Mouse (Mus musculus): ENCODE results near the gene Olig2.

Gene Olig2

GRCm38 (mm10) chr16:91225233-91226037 lies at the start of gene Olig2:
Gene Olig2, plus strand, starts transcription at chr16:91225457.
- DNase-seq (ENCODE audit: low spot score) = no peak

GRCm38 (mm10) chr16:91175892-91176291 lies 49.4 kb upstream of the Olig2 start:
- DNase-seq (ENCODE audit: low spot score) = no peak

GRCm38 (mm10) chr16:91187046-91187445 lies 38.2 kb upstream of the Olig2 start:
- no peak for DNase-seq (ENCODE audit: low spot score)

- no peak for DNase-seq (ENCODE audit: low spot score)
Measured at GRCm38 (mm10) chr16:91187662-91188061, 37.6 kb upstream of the Olig2 start.

- no peak for DNase-seq (ENCODE audit: low spot score)
Measured at GRCm38 (mm10) chr16:91188304-91188703, 37.0 kb upstream of the Olig2 start.

- DNase-seq (ENCODE audit: low spot score) = no peak
Measured at GRCm38 (mm10) chr16:91191233-91191632, 34.0 kb upstream of the Olig2 start.

- no peak for DNase-seq (ENCODE audit: low spot score)
Measured at GRCm38 (mm10) chr16:91191663-91192237, 33.5 kb upstream of the Olig2 start.

- no peak for DNase-seq (ENCODE audit: low spot score)
Measured at GRCm38 (mm10) chr16:91192672-91193354, 32.4 kb upstream of the Olig2 start.

- DNase-seq (ENCODE audit: low spot score) = peak; percentile 64
Measured at GRCm38 (mm10) chr16:91199815-91200214, 25.4 kb upstream of the Olig2 start.

- DNase-seq (ENCODE audit: low spot score) = no peak
Measured at GRCm38 (mm10) chr16:91202989-91203388, 22.3 kb upstream of the Olig2 start.

- no peak for DNase-seq (ENCODE audit: low spot score)
Measured at GRCm38 (mm10) chr16:91206371-91206770, 18.9 kb upstream of the Olig2 start.

GRCm38 (mm10) chr16:91217077-91217476 lies 8.2 kb upstream of the Olig2 start:
- DNase-seq (ENCODE audit: low spot score) = no peak

- DNase-seq (ENCODE audit: low spot score) = no peak
Measured at GRCm38 (mm10) chr16:91217948-91218347, 7.3 kb upstream of the Olig2 start.

- no peak for DNase-seq (ENCODE audit: low spot score)
Measured at GRCm38 (mm10) chr16:91219246-91219645, 6.0 kb upstream of the Olig2 start.

GRCm38 (mm10) chr16:91222171-91222642 lies 3.0 kb upstream of the Olig2 start:
- no peak for DNase-seq (ENCODE audit: low spot score)

GRCm38 (mm10) chr16:91222643-91223271 lies 2.5 kb upstream of the Olig2 start:
- no peak for DNase-seq (ENCODE audit: low spot score)

GRCm38 (mm10) chr16:91223327-91224067 lies 1.8 kb upstream of the Olig2 start:
- DNase-seq (ENCODE audit: low spot score) = no peak

GRCm38 (mm10) chr16:91224068-91224402 lies 1.2 kb upstream of the Olig2 start:
- no peak for DNase-seq (ENCODE audit: low spot score)

- DNase-seq (ENCODE audit: low spot score) = no peak
Measured at GRCm38 (mm10) chr16:91224481-91225232, 600 bp upstream of the Olig2 start.

- DNase-seq (ENCODE audit: low spot score) = peak; percentile 14
Measured at GRCm38 (mm10) chr16:91226038-91226882, 1.0 kb downstream of the Olig2 start.

Data from testis, postnatal 14 days (tissue).